Mouse (Mus musculus) kidney, adult 2 months (tissue): ENCODE measurements around the gene Fbxl20. TPM values are rescaled to one million over a fixed set of nuclear protein-coding genes. Genes with fewer than 3 reads are reported as not detected.

Experiments used
- DNase-seq: peaks from one replicate; pipeline ENCODE4 v3.0.0; 2021
- H3K27ac ChIP-seq: fragments of 200-500 bp; 2 replicates; pipeline ENCODE4 v1.5.1; 2012; ENCODE audit warnings: low read depth, low read length, control low read depth, inconsistent platforms; ENCODE audit not compliant: insufficient read depth
- H3K27me3 ChIP-seq: fragments of 200-500 bp; replicated peaks from 2 replicates; pipeline ENCODE4 v1.6.1; 2012; ENCODE audit warnings: mild to moderate bottlenecking, moderate library complexity, low read length, inconsistent platforms; ENCODE audit not compliant: control insufficient read depth, insufficient read depth
- H3K36me3 ChIP-seq: fragments of 200-500 bp; 2 replicates; pipeline ENCODE4 v1.6.1; 2012; ENCODE audit warnings: mild to moderate bottlenecking, moderate library complexity, low read length, inconsistent platforms; ENCODE audit not compliant: control insufficient read depth, insufficient read depth
- H3K4me1 ChIP-seq: fragments of 200-500 bp; 2 replicates; pipeline ENCODE4 v1.6.1; 2011; ENCODE audit warnings: low read length; ENCODE audit not compliant: control insufficient read depth, insufficient read depth
- H3K4me3 ChIP-seq: fragments of 200-500 bp; 2 replicates; pipeline ENCODE4 v1.5.1; 2011; ENCODE audit warnings: mild to moderate bottlenecking, low read depth, low read length, control low read depth; ENCODE audit not compliant: insufficient read depth
- CTCF ChIP-seq: fragments of 200-500 bp; conservative IDR thresholded peaks from 2 replicates; pipeline ENCODE4 v1.5.1; 2011; ENCODE audit warnings: low read depth, mild to moderate bottlenecking, control low read depth, low read length, moderate library complexity, mixed read lengths; ENCODE audit not compliant: insufficient read depth, insufficient read length
- POLR2A ChIP-seq: fragments of 200-500 bp; IDR thresholded peaks from one replicate; pipeline ENCODE4 v1.6.1; 2011; ENCODE audit warnings: low read depth, low read length, control low read depth
- WGBS: fragments of 180-500 bp; shearing (Covaris S2); methylation state at CpG from one replicate; pipeline ENCODE4 v1.1.7; 2018; 5-methylcytosine and 5-hydroxymethylcytosine counted together
- polyA plus RNA-seq: library from polyadenylated mRNA; depleted of rRNA; stranded (reverse); fragments of >200 nt; gene quantifications from 2 replicates; pipeline ENCODE4 v1.2.3, GENCODE M21; 2012

Fbxl20 gene
- polyA plus RNA-seq, 1 experiment, result 15.3 TPM

GRCm38 (mm10) chr11:98090583-98090982 lies 59.6 kb downstream of the Fbxl20 start:
- H3K36me3 ChIP-seq, result peaks cover 8% of the 10 kb centered on the region

DNA sequence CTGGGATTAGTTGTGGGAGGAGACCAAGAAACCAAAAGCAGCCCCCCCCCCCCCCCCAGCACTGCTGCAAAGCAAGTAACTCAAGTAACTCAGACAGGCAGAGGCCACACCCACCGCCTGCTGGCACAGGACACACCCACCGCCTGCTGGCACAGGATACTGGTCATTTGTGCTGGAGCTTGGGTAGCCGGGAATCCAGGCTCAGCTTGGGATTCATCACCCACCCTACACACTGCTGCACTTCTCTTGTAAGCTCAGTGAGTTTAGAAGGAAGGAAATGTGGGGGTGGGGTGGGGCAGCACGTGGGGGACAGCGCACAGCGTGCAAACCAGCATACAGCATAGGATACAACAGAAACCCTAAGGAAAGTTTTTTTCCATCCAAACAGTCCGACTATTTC lies 62.0 kb downstream of the Fbxl20 start:
- H3K4me3 ChIP-seq, result no peak overlapping the region
- no peaks in the 10 kb centered on the region for H3K27me3 ChIP-seq
- no peaks in the 10 kb centered on the region for H3K4me1 ChIP-seq
- DNase-seq, result peak; percentile 58
- H3K27ac ChIP-seq, result no peak overlapping the region
- TF ChIP-seq POLR2A, result no peak
- no peak for TF ChIP-seq CTCF
- WGBS, result 44% methylated on average over 7 of the region's 7 CpGs
- peaks cover 6% of the 10 kb centered on the region for H3K36me3 ChIP-seq

More at GRCm38 (mm10) chr11:98090583-98090982, 59.6 kb downstream of the Fbxl20 start:
- TF ChIP-seq CTCF (no peak), POLR2A (no peak)
- no peak overlapping the region for H3K27ac ChIP-seq
- 76% methylated on average over 9 of the region's 9 CpGs for WGBS
- H3K4me1 ChIP-seq, result no peaks in the 10 kb centered on the region
- H3K27me3 ChIP-seq, result no peaks in the 10 kb centered on the region
- DNase-seq, result no peak
- H3K4me3 ChIP-seq, result no peak overlapping the region

DNA sequence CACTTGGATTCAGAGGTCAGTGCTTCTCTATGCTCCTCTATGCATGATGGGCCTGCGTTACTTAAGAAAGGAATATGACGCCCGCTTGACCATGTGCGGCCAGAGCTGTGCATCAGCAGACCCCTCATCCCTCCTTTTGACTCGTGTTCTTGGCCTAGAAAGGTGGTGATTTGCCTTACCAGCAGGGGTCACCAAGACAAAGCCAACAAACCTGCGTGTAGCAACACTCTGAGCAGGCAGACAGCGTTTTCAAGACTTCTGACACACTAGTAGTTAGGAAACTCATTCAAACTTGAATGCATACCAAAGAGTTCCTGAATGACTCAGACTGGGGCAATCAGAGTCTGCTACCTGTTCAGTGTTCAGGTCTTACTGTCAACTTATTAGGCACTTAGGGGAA lies 63.6 kb downstream of the Fbxl20 start:
- no peak overlapping the region for H3K27ac ChIP-seq
- 78% methylated on average over 7 of the region's 7 CpGs for WGBS
- H3K27me3 ChIP-seq, result no peaks in the 10 kb centered on the region
- TF ChIP-seq CTCF, result no peak
- TF ChIP-seq POLR2A, result no peak
- H3K4me1 ChIP-seq, result no peaks in the 10 kb centered on the region
- H3K36me3 ChIP-seq, result peaks cover 6% of the 10 kb centered on the region
- no peak for DNase-seq
- no peak overlapping the region for H3K4me3 ChIP-seq

DNA sequence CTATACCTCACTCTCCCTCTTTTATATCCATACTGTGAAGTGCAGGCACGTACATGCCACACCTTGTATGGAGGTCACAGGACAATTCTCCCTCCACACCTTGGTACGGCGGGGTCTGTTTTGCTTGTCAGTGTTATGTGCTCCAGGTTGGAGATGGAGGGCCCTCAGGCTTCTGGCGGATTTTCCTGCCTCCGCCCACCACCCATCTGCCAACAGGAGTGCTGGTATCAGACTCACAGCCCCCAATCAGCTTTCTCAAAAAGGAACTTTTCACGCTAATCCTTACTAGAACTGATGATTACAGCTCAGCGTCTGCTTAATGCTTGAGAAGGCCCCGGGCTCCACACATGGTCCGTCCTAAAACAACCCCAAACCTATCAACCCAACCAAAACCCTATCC lies 64.1 kb downstream of the Fbxl20 start:
- Histone ChIP-seq H3K4me3 (no peak overlapping the region), H3K27me3 (no peaks in the 10 kb centered on the region), H3K36me3 (peaks cover 6% of the 10 kb centered on the region), H3K4me1 (no peaks in the 10 kb centered on the region), H3K27ac (no peak overlapping the region)
- TF ChIP-seq CTCF (no peak), POLR2A (no peak)
- DNase-seq, result no peak
- 96% methylated on average over 9 of the region's 9 CpGs for WGBS

DNA sequence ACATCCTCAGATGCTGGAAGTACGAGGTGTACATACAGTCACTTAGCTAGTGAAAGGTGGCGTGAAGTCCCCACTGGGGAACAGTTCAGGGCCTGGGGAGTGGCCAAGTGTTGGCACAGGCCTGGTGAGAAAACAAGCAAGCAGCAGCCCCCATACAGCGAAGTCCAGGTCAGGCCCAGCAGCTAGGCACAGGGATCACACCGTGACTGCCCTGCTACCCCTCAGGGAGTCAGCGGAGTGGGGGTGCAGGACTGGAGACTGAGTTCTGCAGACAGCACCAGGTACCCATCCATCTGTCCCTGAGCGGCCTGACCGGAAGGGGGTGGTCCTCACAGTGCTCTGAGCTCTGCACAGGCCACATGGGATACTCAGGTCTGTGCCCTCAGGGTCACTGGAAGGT lies 67.5 kb downstream of the Fbxl20 start:
- TF ChIP-seq CTCF (no peak), POLR2A (no peak)
- Histone ChIP-seq H3K4me1 (no peaks in the 10 kb centered on the region), H3K27me3 (no peaks in the 10 kb centered on the region), H3K27ac (no peak overlapping the region), H3K36me3 (no peaks in the 10 kb centered on the region), H3K4me3 (no peak overlapping the region)
- DNase-seq, result no peak
- WGBS, result 82% methylated on average over 7 of the region's 7 CpGs

GRCm38 (mm10) chr11:98080450-98080849 lies 69.8 kb downstream of the Fbxl20 start:
- H3K4me3 ChIP-seq, result no peak overlapping the region
- no peak overlapping the region for H3K27ac ChIP-seq
- 75% methylated on average over 6 of the region's 6 CpGs for WGBS

DNA sequence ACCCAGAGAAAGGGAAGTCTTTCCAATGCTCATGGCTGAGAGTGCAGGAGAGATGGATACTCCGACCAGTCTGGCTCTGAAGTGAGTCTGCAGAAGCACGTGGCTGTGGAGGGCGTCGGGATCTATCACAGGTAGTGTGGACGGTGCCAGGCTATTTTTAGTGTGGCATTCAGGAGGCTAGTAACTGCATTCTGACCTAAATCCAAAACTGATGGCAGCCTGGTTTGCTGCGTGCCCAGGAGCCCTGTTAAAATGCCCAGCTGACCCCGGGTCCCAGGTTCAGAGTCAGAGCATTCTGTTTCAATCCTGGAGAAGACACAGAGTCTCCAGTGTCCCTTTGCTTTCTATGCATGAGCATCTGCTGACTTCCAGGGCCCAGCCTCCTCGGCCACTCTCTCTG lies 73.1 kb downstream of the Fbxl20 start:
- TF ChIP-seq CTCF (no peak), POLR2A (no peak)
- 57% methylated on average over 8 of the region's 8 CpGs for WGBS
- Histone ChIP-seq H3K36me3 (no peaks in the 10 kb centered on the region), H3K27ac (no peak overlapping the region), H3K27me3 (no peaks in the 10 kb centered on the region), H3K4me3 (no peak overlapping the region), H3K4me1 (no peaks in the 10 kb centered on the region)
- DNase-seq, result peak; percentile 43

More at GRCm38 (mm10) chr11:98080450-98080849, 69.8 kb downstream of the Fbxl20 start:
- Histone ChIP-seq H3K36me3 (no peaks in the 10 kb centered on the region), H3K4me1 (no peaks in the 10 kb centered on the region), H3K27me3 (no peaks in the 10 kb centered on the region)
- TF ChIP-seq POLR2A (no peak), CTCF (no peak)
- no peak for DNase-seq
